9 mouse cellular contexts compared by ENCODE assay signal in genomic region chr10:111587891-111588611, GRCm38 (mm10).
DNase-seq lines count a peak whose midpoint lies in the region; ATAC-seq lines count a peak whose summit lies in the region.
"Had no signal": no experiment of that assay in that cellular context is flagged by ENCODE, and none has a peak within 500 bp of the region (broad histone marks: within the 10 kb centered on the region; RNA-seq: fewer than 3 reads in every experiment).

No protein-coding gene starts in this region.

- peak; percentile 23 for DNase-seq in kidney, adult 11 months
- no peak for DNase-seq in kidney, adult 8-10 months
- DNase-seq in MEL-GATA-1-ER (ENCODE audit: extremely low read depth, low read depth) (peak; percentile 54), liver (peak; percentile 23)
- no peak for DNase-seq in right cerebral cortex, postnatal 4 days
- DNase-seq in ovary, postnatal 10 days (ENCODE audit: low spot score), result no peak
- DNase-seq in adrenal gland, adult 2 months, result no peak
- DNase-seq: adrenal gland, postnatal 10 days had no signal

- peak; percentile 81 for ATAC-seq in megakaryocyte-erythroid progenitor cell, adult 5-6 weeks (replicated peaks; ENCODE audit: low FRiP score, low TSS enrichment, poor library complexity, severe bottlenecking)

Comparison
In these comparisons a context has a peak if more than half of its experiments do, and no peak if none do; other contexts are left out.
1. DNase-seq: peak in kidney, adult 11 months (single experiment), MEL-GATA-1-ER (single experiment) and liver (single experiment); none in kidney, adult 8-10 months (0 of 2), right cerebral cortex, postnatal 4 days (single experiment), ovary, postnatal 10 days (single experiment) and adrenal gland, adult 2 months (single experiment).